Mouse (Mus musculus) intestine, embryonic 16.5 days (tissue): ENCODE data around the gene Itpkb. TPM values are rescaled to one million over a fixed set of nuclear protein-coding genes. Genes with fewer than 3 reads are reported as not detected.

ENCODE experiments used
- ATAC-seq: fragments of 200-750 bp; cut with Nextera tagmentation; 2 replicates; pipeline ENCODE4 v1.8.0; 2017; ENCODE audit warnings: moderate TSS enrichment, moderate library complexity
- H3K27ac ChIP-seq: fragments of 300-500 bp; sonication (generic); 2 replicates; pipeline ENCODE4 v1.5.1; 2014; ENCODE audit warnings: mild to moderate bottlenecking, low read length
- H3K27me3 ChIP-seq: fragments of 300-500 bp; sonication (generic); replicated peaks from 2 replicates; pipeline ENCODE4 v1.6.1; 2014; ENCODE audit warnings: low read length, control low read depth, mixed read lengths; ENCODE audit not compliant: control insufficient read depth, insufficient read depth
- H3K36me3 ChIP-seq: fragments of 300-500 bp; sonication (generic); 2 replicates; pipeline ENCODE4 v1.6.1; 2014; ENCODE audit warnings: low read length, control low read depth; ENCODE audit not compliant: control insufficient read depth, insufficient read depth
- H3K4me1 ChIP-seq: fragments of 300-500 bp; sonication (generic); 2 replicates; pipeline ENCODE4 v1.6.1; 2014; ENCODE audit warnings: low read length, control low read depth, mixed read lengths; ENCODE audit not compliant: control insufficient read depth, insufficient read depth
- H3K4me2 ChIP-seq: fragments of 300-500 bp; sonication (generic); 2 replicates; pipeline ENCODE4 v1.6.1; 2014; ENCODE audit warnings: low read depth, low read length, control low read depth
- H3K4me3 ChIP-seq: fragments of 300-500 bp; sonication (generic); 2 replicates; pipeline ENCODE4 v1.5.1; 2014; ENCODE audit warnings: mild to moderate bottlenecking, low read length
- H3K9ac ChIP-seq: fragments of 300-500 bp; sonication (generic); 2 replicates; pipeline ENCODE4 v1.6.1; 2014; ENCODE audit warnings: low read depth, low read length
- H3K9me3 ChIP-seq: fragments of 300-500 bp; sonication (generic); 2 replicates; pipeline ENCODE4 v1.6.1; 2016; ENCODE audit warnings: low read length, control low read depth; ENCODE audit not compliant: control insufficient read depth
- WGBS: fragments of 180-500 bp; shearing (Covaris S2); extraction: QIAGEN DNeasy Blood & Tissue Kit; methylation state at CpG from one replicate; pipeline ENCODE4 v1.1.7; 2014; 5-methylcytosine and 5-hydroxymethylcytosine counted together
- polyA plus RNA-seq: library from polyadenylated mRNA; unstranded; fragments of >200 nt; fragmentation: Nextera tagmentation; extraction: Ambion mirVana; gene quantifications from 2 replicates; pipeline ENCODE4 v1.2.1, GENCODE M21; 2015

Itpkb gene
- polyA plus RNA-seq, 1 experiment from 2014 or later: 5.1 TPM

- H3K4me2 ChIP-seq: no peak overlapping the region
- WGBS: 47% methylated on average over 6 of the region's 6 CpGs
- no peaks in the 10 kb centered on the region for H3K9me3 ChIP-seq
- peaks cover 13% of the 10 kb centered on the region for H3K4me1 ChIP-seq
- H3K4me3 ChIP-seq: no peak overlapping the region
- ATAC-seq: peak; percentile 39; the same call in 1 of the 2 replicates
- H3K36me3 ChIP-seq: no peaks in the 10 kb centered on the region
- H3K27ac ChIP-seq: no peak overlapping the region; the same call in 1 of the 2 replicates
- H3K9ac ChIP-seq: no peak overlapping the region
- no peaks in the 10 kb centered on the region for H3K27me3 ChIP-seq
These were observed 17.4 kb upstream of the Itpkb start for GRCm38 (mm10) chr1:180312792-180313311.

GRCm38 (mm10) chr1:180313517-180314440, 16.5 kb upstream of the Itpkb start:
- 0 out of 2 replicates have a peak overlapping the region, but pooled peaks have one; percentile 27 for H3K9ac ChIP-seq
- no peaks in the 10 kb centered on the region for H3K36me3 ChIP-seq
- WGBS: 12% methylated on average over 20 of the region's 20 CpGs
- H3K27me3 ChIP-seq: no peaks in the 10 kb centered on the region
- peak; percentile 91 for ATAC-seq
- no peak overlapping the region for H3K27ac ChIP-seq
- peaks cover 13% of the 10 kb centered on the region for H3K4me1 ChIP-seq
- H3K9me3 ChIP-seq: no peaks in the 10 kb centered on the region
- peak overlapping the region; percentile 21 for H3K4me3 ChIP-seq
- peak overlapping the region; percentile 42 for H3K4me2 ChIP-seq

GRCm38 (mm10) chr1:180314641-180315040, 15.6 kb upstream of the Itpkb start:
- H3K36me3 ChIP-seq: no peaks in the 10 kb centered on the region
- H3K4me2 ChIP-seq: no peak overlapping the region
- no peak overlapping the region for H3K27ac ChIP-seq
- ATAC-seq: no peak
- no peaks in the 10 kb centered on the region for H3K27me3 ChIP-seq
- WGBS: 69% methylated on average over 11 of the region's 11 CpGs
- H3K4me1 ChIP-seq: peaks cover 10% of the 10 kb centered on the region
- H3K9ac ChIP-seq: no peak overlapping the region
- no peak overlapping the region for H3K4me3 ChIP-seq
- H3K9me3 ChIP-seq: no peaks in the 10 kb centered on the region

- no peaks in the 10 kb centered on the region for H3K36me3 ChIP-seq
- no peaks in the 10 kb centered on the region for H3K9me3 ChIP-seq
- no peak overlapping the region for H3K4me2 ChIP-seq
- H3K4me1 ChIP-seq: peaks cover 10% of the 10 kb centered on the region
- H3K27ac ChIP-seq: no peak overlapping the region
- no peak overlapping the region for H3K4me3 ChIP-seq
- no peaks in the 10 kb centered on the region for H3K27me3 ChIP-seq
- 56% methylated on average over 3 of the region's 3 CpGs for WGBS
- H3K9ac ChIP-seq: no peak overlapping the region
- no peak for ATAC-seq
These were observed 15.2 kb upstream of the Itpkb start for GRCm38 (mm10) chr1:180315127-180315526.

GRCm38 (mm10) chr1:180317450-180317849, 12.8 kb upstream of the Itpkb start:
- H3K4me1 ChIP-seq: peaks cover 10% of the 10 kb centered on the region
- WGBS: 77% methylated on average over 4 of the region's 4 CpGs
- H3K4me3 ChIP-seq: no peak overlapping the region
- H3K27me3 ChIP-seq: no peaks in the 10 kb centered on the region
- no peaks in the 10 kb centered on the region for H3K36me3 ChIP-seq
- H3K27ac ChIP-seq: no peak overlapping the region
- H3K4me2 ChIP-seq: no peak overlapping the region
- H3K9ac ChIP-seq: no peak overlapping the region
- H3K9me3 ChIP-seq: no peaks in the 10 kb centered on the region
- no peak for ATAC-seq

GRCm38 (mm10) chr1:180318407-180318806, 11.9 kb upstream of the Itpkb start:
- Histone ChIP-seq H3K4me2 (no peak overlapping the region), H3K4me3 (no peak overlapping the region), H3K27me3 (no peaks in the 10 kb centered on the region), H3K9ac (no peak overlapping the region), H3K9me3 (no peaks in the 10 kb centered on the region), H3K36me3 (no peaks in the 10 kb centered on the region), H3K4me1 (0 out of 2 replicates have a peak, but pooled peaks cover 5% of the 10 kb centered on the region), H3K27ac (no peak overlapping the region)
- ATAC-seq: no peak
- WGBS: 79% methylated on average over 5 of the region's 5 CpGs

- Histone ChIP-seq H3K9ac (no peak overlapping the region), H3K4me3 (no peak overlapping the region), H3K4me2 (no peak overlapping the region), H3K27me3 (no peaks in the 10 kb centered on the region), H3K4me1 (no peaks in the 10 kb centered on the region), H3K9me3 (no peaks in the 10 kb centered on the region), H3K27ac (no peak overlapping the region), H3K36me3 (no peaks in the 10 kb centered on the region)
- WGBS: 17% methylated on average over 10 of the region's 10 CpGs
- no peak for ATAC-seq
These were observed 10.4 kb upstream of the Itpkb start for GRCm38 (mm10) chr1:180319895-180320294.

GRCm38 (mm10) chr1:180322896-180323295, 7.4 kb upstream of the Itpkb start:
- no peaks in the 10 kb centered on the region for H3K9me3 ChIP-seq
- H3K4me1 ChIP-seq: no peaks in the 10 kb centered on the region
- no peaks in the 10 kb centered on the region for H3K36me3 ChIP-seq
- no peaks in the 10 kb centered on the region for H3K27me3 ChIP-seq
- ATAC-seq: no peak
- 91% methylated on average over 3 of the region's 3 CpGs for WGBS
- no peak overlapping the region for H3K27ac ChIP-seq
- H3K4me2 ChIP-seq: no peak overlapping the region
- H3K9ac ChIP-seq: no peak overlapping the region
- no peak overlapping the region for H3K4me3 ChIP-seq

- no peak overlapping the region for H3K9ac ChIP-seq
- no peak overlapping the region for H3K4me3 ChIP-seq
- H3K27me3 ChIP-seq: no peaks in the 10 kb centered on the region
- no peak overlapping the region for H3K4me2 ChIP-seq
- ATAC-seq: no peak
- H3K36me3 ChIP-seq: no peaks in the 10 kb centered on the region
- WGBS: 82% methylated on average over 5 of the region's 5 CpGs
- H3K4me1 ChIP-seq: no peaks in the 10 kb centered on the region
- H3K9me3 ChIP-seq: no peaks in the 10 kb centered on the region
- no peak overlapping the region for H3K27ac ChIP-seq
These were observed 6.8 kb upstream of the Itpkb start for GRCm38 (mm10) chr1:180323491-180323890.
